Mouse (Mus musculus): ENCODE measurements around the gene Fer. TPM values are rescaled to one million over a fixed set of nuclear protein-coding genes. Genes with fewer than 3 reads are reported as not detected.

Fer gene
- polyA plus RNA-seq, 1 experiment: 10.9 TPM

DNA sequence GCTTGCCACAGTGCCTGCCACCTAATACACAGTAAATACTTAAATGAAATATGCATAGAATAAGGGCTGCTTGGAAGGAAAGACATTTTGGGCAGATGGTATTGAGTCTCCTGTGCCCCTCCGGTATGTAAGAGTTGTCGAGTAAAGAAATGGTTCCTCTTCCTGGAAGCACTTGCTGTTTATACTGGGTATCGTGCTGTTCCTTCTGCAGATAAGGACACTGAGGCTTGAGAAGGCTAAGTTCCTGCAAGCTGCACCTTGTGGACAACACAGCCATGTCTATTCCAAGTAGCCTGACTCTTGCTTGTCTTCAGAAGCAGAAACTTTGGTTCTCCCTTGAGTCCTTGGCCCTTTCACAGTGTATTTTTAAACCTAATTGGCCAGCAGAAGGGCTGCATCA is 156.0 kb downstream of the Fer start:
- Histone ChIP-seq H3ac (ENCODE audit: control insufficient read depth, insufficient read length) (no peak overlapping the region), H3K4me2 (ENCODE audit: low read depth) (no peak overlapping the region), H3K79me2 (ENCODE audit: control insufficient read depth, insufficient read depth) (no peaks in the 10 kb centered on the region), H3K27me3 (ENCODE audit: control insufficient read depth, insufficient read depth, insufficient read length) (no peaks in the 10 kb centered on the region), H3K4me3 (no peak overlapping the region), H3K36me3 (ENCODE audit: control insufficient read depth, insufficient read depth) (no peaks in the 10 kb centered on the region)
- TF ChIP-seq MYOG (IDR thresholded peaks at IDR 0.05; ENCODE audit: control insufficient read depth in 1 of 3, insufficient read depth in 1 of 3, insufficient read length in 2 of 3, low read depth in 2 of 3) (no peak), CEBPB (IDR thresholded peaks at IDR 0.05; ENCODE audit: insufficient read depth, poor library complexity, severe bottlenecking) (no peak), MYOD1 (IDR thresholded peaks at IDR 0.05; ENCODE audit: control insufficient read depth in 1 of 3, insufficient read length in 2 of 3, low read depth in 2 of 3) (no peak), MAX (IDR thresholded peaks at IDR 0.05; ENCODE audit: low read depth) (no peak), USF1 (IDR thresholded peaks at IDR 0.05; ENCODE audit: low read depth) (no peak), TCF12 (IDR thresholded peaks at IDR 0.05; ENCODE audit: insufficient read depth, poor library complexity, severe bottlenecking) (no peak), TCF3 (IDR thresholded peaks at IDR 0.05; ENCODE audit: insufficient read length, low read depth) (no peak), POLR2A (IDR thresholded peaks at IDR 0.05; ENCODE audit: insufficient read length, low read depth) (no peak), REST (IDR thresholded peaks at IDR 0.05; ENCODE audit: insufficient read depth, insufficient read length) (no peak), SRF (IDR thresholded peaks at IDR 0.05; ENCODE audit: control insufficient read depth, insufficient read length, low read depth) (no peak), E2F4 (IDR thresholded peaks at IDR 0.05; ENCODE audit: insufficient read depth) (no peak), POLR2AphosphoS2 (IDR thresholded peaks at IDR 0.05; ENCODE audit: insufficient read length, low read depth) (no peak)

DNA sequence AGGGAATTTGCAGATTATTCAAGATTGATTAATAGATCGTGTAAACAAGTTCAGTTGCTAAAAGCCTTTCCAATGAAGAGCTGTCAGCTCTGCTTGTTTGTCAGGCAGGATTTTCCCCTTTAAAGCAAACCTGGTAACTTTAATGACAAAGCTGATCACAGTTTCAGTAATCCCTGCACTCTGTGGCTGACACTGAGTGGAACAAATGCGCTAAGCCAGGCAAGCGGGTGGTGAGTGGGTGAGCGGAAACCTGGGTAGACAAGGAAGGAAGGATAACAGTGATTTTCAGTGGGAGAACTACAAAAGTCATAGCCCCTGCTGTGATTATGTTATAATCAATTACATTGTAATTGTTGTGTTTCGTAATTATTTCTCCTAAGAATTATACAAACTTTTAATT is 156.8 kb downstream of the Fer start:
- Histone ChIP-seq H3K4me3 (no peak overlapping the region), H3K79me2 (ENCODE audit: control insufficient read depth, insufficient read depth) (no peaks in the 10 kb centered on the region), H3K27me3 (ENCODE audit: control insufficient read depth, insufficient read depth, insufficient read length) (no peaks in the 10 kb centered on the region), H3ac (ENCODE audit: control insufficient read depth, insufficient read length) (no peak overlapping the region), H3K4me2 (ENCODE audit: low read depth) (no peak overlapping the region), H3K36me3 (ENCODE audit: control insufficient read depth, insufficient read depth) (no peaks in the 10 kb centered on the region)
- TF ChIP-seq MYOG (IDR thresholded peaks at IDR 0.05; ENCODE audit: control insufficient read depth in 1 of 3, insufficient read depth in 1 of 3, insufficient read length in 2 of 3, low read depth in 2 of 3) (no peak), POLR2AphosphoS2 (IDR thresholded peaks at IDR 0.05; ENCODE audit: insufficient read length, low read depth) (no peak), CEBPB (IDR thresholded peaks at IDR 0.05; ENCODE audit: insufficient read depth, poor library complexity, severe bottlenecking) (no peak), TCF3 (IDR thresholded peaks at IDR 0.05; ENCODE audit: insufficient read length, low read depth) (no peak), E2F4 (IDR thresholded peaks at IDR 0.05; ENCODE audit: insufficient read depth) (no peak), MAX (IDR thresholded peaks at IDR 0.05; ENCODE audit: low read depth) (no peak), REST (IDR thresholded peaks at IDR 0.05; ENCODE audit: insufficient read depth, insufficient read length) (no peak), SRF (IDR thresholded peaks at IDR 0.05; ENCODE audit: control insufficient read depth, insufficient read length, low read depth) (no peak), MYOD1 (IDR thresholded peaks at IDR 0.05; ENCODE audit: control insufficient read depth in 1 of 3, insufficient read length in 2 of 3, low read depth in 2 of 3) (no peak), USF1 (IDR thresholded peaks at IDR 0.05; ENCODE audit: low read depth) (no peak), POLR2A (IDR thresholded peaks at IDR 0.05; ENCODE audit: insufficient read length, low read depth) (no peak), TCF12 (IDR thresholded peaks at IDR 0.05; ENCODE audit: insufficient read depth, poor library complexity, severe bottlenecking) (no peak)

DNA sequence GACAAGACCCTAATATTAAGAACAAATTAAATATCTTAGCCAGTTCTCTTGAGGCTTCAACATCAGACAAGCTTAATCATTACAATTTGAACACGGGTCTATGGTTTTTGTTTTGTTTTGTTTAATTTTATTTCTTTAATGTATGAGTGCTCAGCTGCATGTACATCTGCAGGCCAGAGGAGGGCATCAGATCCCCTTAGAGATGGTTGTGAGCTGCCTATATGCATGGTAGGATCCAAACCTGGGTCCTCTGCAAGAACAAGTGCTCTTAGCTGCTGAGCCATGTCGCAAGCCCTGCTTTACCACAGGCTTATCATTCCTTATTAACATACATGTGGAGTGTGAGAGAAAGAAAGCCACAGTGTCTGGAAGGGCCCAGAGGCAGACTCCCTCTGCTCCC is 163.6 kb downstream of the Fer start:
- Histone ChIP-seq H3K4me2 (ENCODE audit: low read depth) (no peak overlapping the region), H3K4me3 (no peak overlapping the region), H3K36me3 (ENCODE audit: control insufficient read depth, insufficient read depth) (no peaks in the 10 kb centered on the region), H3ac (ENCODE audit: control insufficient read depth, insufficient read length) (no peak overlapping the region), H3K79me2 (ENCODE audit: control insufficient read depth, insufficient read depth) (no peaks in the 10 kb centered on the region), H3K27me3 (ENCODE audit: control insufficient read depth, insufficient read depth, insufficient read length) (no peaks in the 10 kb centered on the region)
- no peak for TF ChIP-seq MAX (IDR thresholded peaks at IDR 0.05; ENCODE audit: low read depth)
- no peak for TF ChIP-seq MYOG (IDR thresholded peaks at IDR 0.05; ENCODE audit: control insufficient read depth in 1 of 3, insufficient read depth in 1 of 3, insufficient read length in 2 of 3, low read depth in 2 of 3)
- TF ChIP-seq CEBPB (IDR thresholded peaks at IDR 0.05; ENCODE audit: insufficient read depth, poor library complexity, severe bottlenecking): no peak
- TF ChIP-seq USF1 (IDR thresholded peaks at IDR 0.05; ENCODE audit: low read depth): no peak
- no peak for TF ChIP-seq TCF3 (IDR thresholded peaks at IDR 0.05; ENCODE audit: insufficient read length, low read depth)
- no peak for TF ChIP-seq REST (IDR thresholded peaks at IDR 0.05; ENCODE audit: insufficient read depth, insufficient read length)
- no peak for TF ChIP-seq POLR2A (IDR thresholded peaks at IDR 0.05; ENCODE audit: insufficient read length, low read depth)
- TF ChIP-seq MYOD1 (IDR thresholded peaks at IDR 0.05; ENCODE audit: control insufficient read depth in 1 of 3, insufficient read length in 2 of 3, low read depth in 2 of 3): no peak

DNA sequence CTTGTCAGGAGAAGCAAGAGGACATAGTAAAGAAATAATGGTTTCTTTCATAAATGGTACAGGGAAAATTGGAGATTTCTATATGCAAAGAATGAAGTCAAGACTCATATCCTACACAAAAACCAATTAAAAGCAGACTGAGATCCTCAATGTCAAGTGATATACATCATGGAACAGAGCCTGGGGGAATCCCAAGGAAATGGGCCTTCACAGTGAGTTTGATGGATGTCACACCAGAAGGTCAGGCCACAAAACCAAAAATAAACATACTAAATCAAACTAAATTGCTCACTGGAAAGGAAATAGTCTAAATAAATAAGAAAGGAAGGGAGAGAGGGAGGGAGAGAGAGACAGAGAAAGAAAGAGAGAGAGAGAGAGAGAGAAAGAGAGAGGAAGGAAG is 178.9 kb downstream of the Fer start:
- no peaks in the 10 kb centered on the region for H3K27me3 ChIP-seq (ENCODE audit: control insufficient read depth, insufficient read depth, insufficient read length)
- TF ChIP-seq USF1 (IDR thresholded peaks at IDR 0.05; ENCODE audit: low read depth): no peak
- no peak for TF ChIP-seq MYOG (IDR thresholded peaks at IDR 0.05; ENCODE audit: control insufficient read depth in 1 of 3, insufficient read depth in 1 of 3, insufficient read length in 2 of 3, low read depth in 2 of 3)
- TF ChIP-seq POLR2A (IDR thresholded peaks at IDR 0.05; ENCODE audit: insufficient read length, low read depth): no peak
- no peak for TF ChIP-seq POLR2AphosphoS2 (IDR thresholded peaks at IDR 0.05; ENCODE audit: insufficient read length, low read depth)
- TF ChIP-seq CEBPB (IDR thresholded peaks at IDR 0.05; ENCODE audit: insufficient read depth, poor library complexity, severe bottlenecking): no peak
- TF ChIP-seq E2F4 (IDR thresholded peaks at IDR 0.05; ENCODE audit: insufficient read depth): no peak
- TF ChIP-seq TCF12 (IDR thresholded peaks at IDR 0.05; ENCODE audit: insufficient read depth, poor library complexity, severe bottlenecking): no peak
- no peak for TF ChIP-seq TCF3 (IDR thresholded peaks at IDR 0.05; ENCODE audit: insufficient read length, low read depth)
- TF ChIP-seq SRF (IDR thresholded peaks at IDR 0.05; ENCODE audit: control insufficient read depth, insufficient read length, low read depth): no peak
- TF ChIP-seq REST (IDR thresholded peaks at IDR 0.05; ENCODE audit: insufficient read depth, insufficient read length): no peak
- TF ChIP-seq MYOD1 (IDR thresholded peaks at IDR 0.05; ENCODE audit: control insufficient read depth in 1 of 3, insufficient read length in 2 of 3, low read depth in 2 of 3): no peak
- no peak for TF ChIP-seq MAX (IDR thresholded peaks at IDR 0.05; ENCODE audit: low read depth)
- no peak overlapping the region for H3K4me2 ChIP-seq (ENCODE audit: low read depth)
- no peak overlapping the region for H3ac ChIP-seq (ENCODE audit: control insufficient read depth, insufficient read length)
- H3K79me2 ChIP-seq (ENCODE audit: control insufficient read depth, insufficient read depth): no peaks in the 10 kb centered on the region
- peaks cover 18% of the 10 kb centered on the region for H3K36me3 ChIP-seq (ENCODE audit: control insufficient read depth, insufficient read depth)
- no peak overlapping the region for H3K4me3 ChIP-seq

Data from myocyte (in vitro differentiated cells).